Mouse (Mus musculus) olfactory bulb, adult 2 months (tissue): Measurements from ENCODE around the gene Crim1.

Experiments
- CTCF ChIP-seq: fragments of 200-500 bp; IDR thresholded peaks from 2 replicates; pipeline ENCODE4 v1.5.1; 2012; ENCODE audit warnings: low read depth, mild to moderate bottlenecking, low read length, moderate library complexity; ENCODE audit not compliant: insufficient read depth
- POLR2A ChIP-seq: fragments of 200-500 bp; IDR thresholded peaks from 2 replicates; pipeline ENCODE4 v1.6.1; 2012; ENCODE audit warnings: mild to moderate bottlenecking, low read depth, low read length, moderate library complexity; ENCODE audit not compliant: insufficient read depth

DNA sequence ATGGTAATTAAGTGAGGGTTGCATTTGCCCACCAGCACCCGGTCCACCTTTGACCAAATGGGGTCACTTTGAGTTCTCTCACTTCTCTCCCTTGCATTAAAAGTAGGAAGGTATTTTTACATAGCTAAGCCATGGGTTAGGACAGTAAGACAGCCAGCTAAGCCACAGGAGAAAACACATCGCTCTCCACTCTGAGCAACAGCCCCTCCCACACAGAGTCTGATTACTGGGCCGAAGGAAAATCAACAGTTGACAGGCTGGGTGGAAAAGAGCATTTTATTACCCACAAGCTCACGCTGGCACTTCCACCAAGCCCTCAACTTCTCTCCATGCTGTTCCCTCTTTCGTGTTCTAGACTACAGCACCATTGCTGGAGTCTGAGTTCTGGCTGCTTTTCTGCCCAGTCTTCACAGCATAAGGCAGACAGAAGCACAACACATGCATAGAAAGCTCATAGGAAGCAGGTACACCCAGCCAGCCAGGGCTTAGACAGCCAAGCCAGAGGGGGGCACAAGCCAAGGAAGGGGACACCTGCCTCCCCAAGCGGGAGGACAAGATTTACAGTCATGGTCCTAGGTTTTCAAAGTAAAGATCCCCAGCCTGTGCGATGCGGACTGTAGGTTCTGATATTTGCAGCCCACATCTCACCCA is 179.2 kb downstream of the Crim1 start:
- TF ChIP-seq CTCF (no peak), POLR2A (no peak)
